Mouse (Mus musculus): ENCODE measurements around the gene Gsdma3.
A peak's percentile ranks its signal among the peaks of the same experiment; 100 is the strongest.

DNA sequence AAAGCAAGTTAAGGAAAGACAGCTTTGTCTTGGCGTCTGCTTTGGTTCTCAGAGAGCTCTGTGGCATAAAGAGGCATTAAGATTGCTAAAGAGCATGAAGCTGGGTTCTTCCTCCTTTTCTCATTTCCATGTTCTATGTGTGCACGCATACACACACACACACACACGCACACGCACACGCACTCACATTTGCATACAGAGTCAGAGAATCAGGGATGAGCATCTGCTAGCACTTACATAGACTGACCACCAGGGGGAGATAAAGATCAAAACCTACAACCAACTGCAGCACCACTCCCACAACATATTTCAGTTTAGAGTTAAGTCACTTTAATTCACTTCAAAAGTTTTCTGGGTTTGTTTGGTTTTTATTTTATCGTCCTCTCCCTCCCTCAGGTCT is 34.4 kb downstream of the Gsdma3 start:
- TF ChIP-seq CTCF (conservative IDR thresholded peaks at IDR 0.05; ENCODE audit: insufficient read depth, insufficient read length, low read depth, low read length), result peak; percentile 59
- TF ChIP-seq POLR2A (IDR thresholded peaks at IDR 0.05; ENCODE audit: low read depth, low read length), result no peak
